Mouse (Mus musculus): ENCODE results near the gene Nudcd2. TPM values are rescaled to one million over a fixed set of nuclear protein-coding genes. Genes with fewer than 3 reads are reported as not detected.

Gene Nudcd2
- polyA plus RNA-seq, 1 experiment from 2014 or later: 97.1 TPM

GRCm38 (mm10) chr11:40755968-40756367 is 22.5 kb downstream of the Nudcd2 start:
- no peak overlapping the region; a peak in 1 of 4 replicates for H3K4me3 ChIP-seq (ENCODE audit: control insufficient read depth in 1 of 2, insufficient read depth in 1 of 2, low read depth in 1 of 2, low read length in 2 of 2)
- peak overlapping the region; percentile 81; the same call in 1 of the 2 replicates for H3K4me2 ChIP-seq (ENCODE audit: low read length)
- no peak for ATAC-seq (ENCODE audit: insufficient number of reproducible peaks, insufficient read depth, low FRiP score, low read depth)
- H3K4me1 ChIP-seq (ENCODE audit: control insufficient read depth in 2 of 2, insufficient read depth in 2 of 2, low read length in 2 of 2): peaks cover 0 to 17% of the 10 kb centered on the region in 2 experiments; a peak in 3 of 4 replicates
- H3K9ac ChIP-seq (ENCODE audit: low read length): 0 out of 2 replicates have a peak overlapping the region, but pooled peaks have one; percentile 57
- WGBS: 89% methylated on average over 8 of the region's 8 CpGs
- no peaks in the 10 kb centered on the region for H3K9me3 ChIP-seq (ENCODE audit: control insufficient read depth, low read length)
- no peak overlapping the region; a peak in 1 of 4 replicates for H3K27ac ChIP-seq (replicated peaks in 1 of 2; ENCODE audit: control insufficient read depth in 1 of 2, insufficient read depth in 1 of 2, low read depth in 2 of 2, low read length in 2 of 2)
- H3K27me3 ChIP-seq (ENCODE audit: control insufficient read depth, insufficient read depth, low read length): no peaks in the 10 kb centered on the region
- peaks cover 22% of the 10 kb centered on the region for H3K36me3 ChIP-seq (ENCODE audit: control insufficient read depth, insufficient read depth, low read length)

- H3K4me1 ChIP-seq (ENCODE audit: control insufficient read depth in 2 of 2, insufficient read depth in 2 of 2, low read length in 2 of 2): no peaks in the 10 kb centered on the region
- no peaks in the 10 kb centered on the region for H3K9me3 ChIP-seq (ENCODE audit: control insufficient read depth, low read length)
- H3K4me3 ChIP-seq (ENCODE audit: control insufficient read depth in 1 of 2, insufficient read depth in 1 of 2, low read depth in 1 of 2, low read length in 2 of 2): no peak overlapping the region
- no peak overlapping the region for H3K9ac ChIP-seq (ENCODE audit: low read length)
- WGBS: 73% methylated on average over 8 of the region's 8 CpGs
- no peak overlapping the region for H3K4me2 ChIP-seq (ENCODE audit: low read length)
- no peaks in the 10 kb centered on the region for H3K36me3 ChIP-seq (ENCODE audit: control insufficient read depth, insufficient read depth, low read length)
- no peaks in the 10 kb centered on the region for H3K27me3 ChIP-seq (ENCODE audit: control insufficient read depth, insufficient read depth, low read length)
- H3K27ac ChIP-seq (replicated peaks in 1 of 2; ENCODE audit: control insufficient read depth in 1 of 2, insufficient read depth in 1 of 2, low read depth in 2 of 2, low read length in 2 of 2): no peak overlapping the region
- no peak for ATAC-seq (ENCODE audit: insufficient number of reproducible peaks, insufficient read depth, low FRiP score, low read depth)
Observed at GRCm38 (mm10) chr11:40759896-40760295, 26.4 kb downstream of the Nudcd2 start.

DNA sequence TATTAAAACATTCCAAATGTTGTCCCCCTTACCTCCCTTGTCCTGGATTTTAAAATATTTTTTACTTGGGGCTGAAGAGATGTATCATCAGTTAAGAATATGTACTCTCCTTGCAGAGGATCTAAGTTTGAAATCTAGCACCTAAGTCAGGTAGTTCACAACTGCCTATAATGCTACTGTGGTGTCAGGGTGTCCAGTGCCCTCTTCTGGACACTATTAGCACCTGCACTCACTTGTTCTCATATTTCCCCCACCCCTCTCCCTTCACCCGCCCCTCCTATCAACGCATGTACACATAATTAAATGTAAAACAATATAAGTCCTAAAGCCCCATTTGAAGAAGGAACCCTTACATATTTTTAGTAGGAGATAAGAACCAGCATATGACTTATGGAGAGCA is 29.9 kb downstream of the Nudcd2 start:
- no peak for ATAC-seq (ENCODE audit: insufficient number of reproducible peaks, insufficient read depth, low FRiP score, low read depth)
- Histone ChIP-seq H3K9me3 (ENCODE audit: control insufficient read depth, low read length) (no peaks in the 10 kb centered on the region), H3K9ac (ENCODE audit: low read length) (no peak overlapping the region), H3K27me3 (ENCODE audit: control insufficient read depth, insufficient read depth, low read length) (no peaks in the 10 kb centered on the region), H3K36me3 (ENCODE audit: control insufficient read depth, insufficient read depth, low read length) (no peaks in the 10 kb centered on the region), H3K4me2 (ENCODE audit: low read length) (no peak overlapping the region), H3K27ac (replicated peaks in 1 of 2; ENCODE audit: control insufficient read depth in 1 of 2, insufficient read depth in 1 of 2, low read depth in 2 of 2, low read length in 2 of 2) (no peak overlapping the region), H3K4me3 (ENCODE audit: control insufficient read depth in 1 of 2, insufficient read depth in 1 of 2, low read depth in 1 of 2, low read length in 2 of 2) (no peak overlapping the region), H3K4me1 (ENCODE audit: control insufficient read depth in 2 of 2, insufficient read depth in 2 of 2, low read length in 2 of 2) (no peaks in the 10 kb centered on the region)
- WGBS: 27% methylated on average over 2 of the region's 2 CpGs

DNA sequence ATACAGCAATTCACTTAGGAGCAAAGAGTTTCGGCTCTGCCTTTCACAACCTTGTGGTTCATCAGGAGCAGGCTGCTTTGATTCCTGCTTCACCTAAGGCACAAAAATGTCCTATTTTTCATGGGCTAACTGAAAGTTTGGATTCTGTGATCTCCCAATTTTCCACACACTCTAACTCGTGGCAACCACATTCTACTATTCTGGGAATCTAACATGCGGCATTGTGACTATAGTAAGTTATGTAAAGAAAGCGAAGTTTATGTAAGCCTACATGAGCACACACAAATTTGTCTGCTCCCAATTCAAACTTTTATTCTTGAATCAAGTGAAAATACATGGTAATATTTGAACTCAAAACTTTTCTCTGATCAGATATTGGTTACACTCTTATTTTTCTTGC is 31.2 kb downstream of the Nudcd2 start:
- 73% methylated on average over 4 of the region's 4 CpGs for WGBS
- no peaks in the 10 kb centered on the region for H3K36me3 ChIP-seq (ENCODE audit: control insufficient read depth, insufficient read depth, low read length)
- no peaks in the 10 kb centered on the region for H3K27me3 ChIP-seq (ENCODE audit: control insufficient read depth, insufficient read depth, low read length)
- no peaks in the 10 kb centered on the region for H3K9me3 ChIP-seq (ENCODE audit: control insufficient read depth, low read length)
- no peaks in the 10 kb centered on the region for H3K4me1 ChIP-seq (ENCODE audit: control insufficient read depth in 2 of 2, insufficient read depth in 2 of 2, low read length in 2 of 2)
- H3K4me2 ChIP-seq (ENCODE audit: low read length): no peak overlapping the region
- no peak for ATAC-seq (ENCODE audit: insufficient number of reproducible peaks, insufficient read depth, low FRiP score, low read depth)
- H3K27ac ChIP-seq (replicated peaks in 1 of 2; ENCODE audit: control insufficient read depth in 1 of 2, insufficient read depth in 1 of 2, low read depth in 2 of 2, low read length in 2 of 2): no peak overlapping the region
- no peak overlapping the region for H3K4me3 ChIP-seq (ENCODE audit: control insufficient read depth in 1 of 2, insufficient read depth in 1 of 2, low read depth in 1 of 2, low read length in 2 of 2)
- H3K9ac ChIP-seq (ENCODE audit: low read length): no peak overlapping the region

DNA sequence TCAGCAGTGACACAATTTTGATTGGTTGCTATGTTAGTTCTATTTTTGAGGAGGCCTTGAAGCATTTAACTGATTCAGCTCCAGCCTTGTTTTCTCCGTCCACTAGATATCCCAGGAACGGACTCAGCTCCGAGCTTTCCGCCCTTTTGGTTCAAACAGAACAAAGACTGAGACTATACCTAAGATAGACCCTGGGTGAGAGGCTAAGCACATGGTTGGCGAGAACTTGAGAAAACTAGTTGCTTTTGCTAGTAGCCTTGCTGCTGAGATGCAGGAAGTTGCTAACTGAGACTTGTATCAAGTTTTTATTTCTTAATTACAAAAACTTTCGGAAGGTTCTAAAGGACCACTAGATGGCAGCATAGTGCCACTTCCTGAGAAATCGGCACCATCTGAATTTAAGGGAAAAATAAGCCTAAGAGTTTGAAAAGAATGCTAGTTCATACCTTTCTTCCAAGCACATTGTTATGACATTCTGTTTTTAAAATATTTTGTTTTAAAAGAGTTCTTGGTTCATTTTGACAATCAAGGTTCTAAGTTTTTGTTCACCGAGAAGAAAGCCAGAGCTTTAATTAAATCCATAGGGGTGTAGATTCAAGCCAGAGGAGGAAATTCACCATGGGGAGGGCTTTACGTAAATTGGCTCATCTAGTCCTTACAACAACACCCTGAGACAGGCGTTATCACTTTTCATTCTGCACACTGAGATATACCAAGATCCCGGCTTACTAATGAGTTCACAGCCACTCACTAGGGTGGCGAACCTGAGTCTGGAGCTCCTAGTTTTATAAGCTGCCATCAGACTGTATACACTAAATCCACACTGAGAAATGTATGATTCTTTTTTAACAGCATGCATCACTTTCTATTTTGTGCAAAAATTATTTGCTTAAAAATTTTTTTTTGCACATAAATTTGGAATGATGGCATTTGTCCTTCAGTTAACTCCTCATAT is 42.1 kb downstream of the Nudcd2 start:
- H3K9ac ChIP-seq (ENCODE audit: low read length): peak overlapping the region; percentile 8; the same call in 1 of the 2 replicates
- H3K27me3 ChIP-seq (ENCODE audit: control insufficient read depth, insufficient read depth, low read length): no peaks in the 10 kb centered on the region
- no peak overlapping the region for H3K27ac ChIP-seq (replicated peaks in 1 of 2; ENCODE audit: control insufficient read depth in 1 of 2, insufficient read depth in 1 of 2, low read depth in 2 of 2, low read length in 2 of 2)
- no peaks in the 10 kb centered on the region for H3K4me1 ChIP-seq (ENCODE audit: control insufficient read depth in 2 of 2, insufficient read depth in 2 of 2, low read length in 2 of 2)
- no peaks in the 10 kb centered on the region for H3K36me3 ChIP-seq (ENCODE audit: control insufficient read depth, insufficient read depth, low read length)
- ATAC-seq (ENCODE audit: insufficient number of reproducible peaks, insufficient read depth, low FRiP score, low read depth): no peak
- no peaks in the 10 kb centered on the region for H3K9me3 ChIP-seq (ENCODE audit: control insufficient read depth, low read length)
- H3K4me3 ChIP-seq (ENCODE audit: control insufficient read depth in 1 of 2, insufficient read depth in 1 of 2, low read depth in 1 of 2, low read length in 2 of 2): no peak overlapping the region
- peak overlapping the region; percentile 31 for H3K4me2 ChIP-seq (ENCODE audit: low read length)
- WGBS: 40% methylated on average over 12 of the region's 12 CpGs

- Histone ChIP-seq H3K27ac (replicated peaks in 1 of 2; ENCODE audit: control insufficient read depth in 1 of 2, insufficient read depth in 1 of 2, low read depth in 2 of 2, low read length in 2 of 2) (no peak overlapping the region), H3K4me1 (ENCODE audit: control insufficient read depth in 2 of 2, insufficient read depth in 2 of 2, low read length in 2 of 2) (no peaks in the 10 kb centered on the region), H3K27me3 (ENCODE audit: control insufficient read depth, insufficient read depth, low read length) (no peaks in the 10 kb centered on the region), H3K4me2 (ENCODE audit: low read length) (no peak overlapping the region), H3K9ac (ENCODE audit: low read length) (no peak overlapping the region), H3K9me3 (ENCODE audit: control insufficient read depth, low read length) (no peaks in the 10 kb centered on the region), H3K36me3 (ENCODE audit: control insufficient read depth, insufficient read depth, low read length) (no peaks in the 10 kb centered on the region), H3K4me3 (ENCODE audit: control insufficient read depth in 1 of 2, insufficient read depth in 1 of 2, low read depth in 1 of 2, low read length in 2 of 2) (no peak overlapping the region)
- no peak for ATAC-seq (ENCODE audit: insufficient number of reproducible peaks, insufficient read depth, low FRiP score, low read depth)
- WGBS: 83% methylated on average over 2 of the region's 2 CpGs
Observed at GRCm38 (mm10) chr11:40781857-40782256, 48.4 kb downstream of the Nudcd2 start.

- 80% methylated on average over 1 of the region's 1 CpGs for WGBS
- Histone ChIP-seq H3K4me1 (ENCODE audit: control insufficient read depth in 2 of 2, insufficient read depth in 2 of 2, low read length in 2 of 2) (peaks cover 0 to 3% of the 10 kb centered on the region in 2 experiments; a peak in 1 of 4 replicates), H3K36me3 (ENCODE audit: control insufficient read depth, insufficient read depth, low read length) (no peaks in the 10 kb centered on the region), H3K9ac (ENCODE audit: low read length) (no peak overlapping the region), H3K9me3 (ENCODE audit: control insufficient read depth, low read length) (no peaks in the 10 kb centered on the region), H3K4me2 (ENCODE audit: low read length) (no peak overlapping the region), H3K4me3 (ENCODE audit: control insufficient read depth in 1 of 2, insufficient read depth in 1 of 2, low read depth in 1 of 2, low read length in 2 of 2) (no peak overlapping the region), H3K27me3 (ENCODE audit: control insufficient read depth, insufficient read depth, low read length) (no peaks in the 10 kb centered on the region), H3K27ac (replicated peaks in 1 of 2; ENCODE audit: control insufficient read depth in 1 of 2, insufficient read depth in 1 of 2, low read depth in 2 of 2, low read length in 2 of 2) (no peak overlapping the region)
- no peak for ATAC-seq (ENCODE audit: insufficient number of reproducible peaks, insufficient read depth, low FRiP score, low read depth)
Observed at GRCm38 (mm10) chr11:40783346-40783745, 49.9 kb downstream of the Nudcd2 start.
